Mouse (Mus musculus) heart, postnatal 0 days (tissue): ENCODE results near the gene Stk11.

Experiments
- CTCF ChIP-seq: IDR thresholded peaks from 2 replicates; pipeline ENCODE4 v1.5.1; 2016; ENCODE audit warnings: antibody characterized with exemption, control low read depth, low read depth
- EP300 ChIP-seq: IDR thresholded peaks from 2 replicates; pipeline ENCODE4 v1.6.1; 2016; ENCODE audit warnings: antibody characterized with exemption, low read depth

GRCm38 (mm10) chr10:80162716-80163299 is 47.2 kb downstream of the Stk11 start:
- TF ChIP-seq EP300 = no peak
- no peak for TF ChIP-seq CTCF
